Mouse (Mus musculus) CH12.LX (cell line): Measurements from ENCODE around the gene Ptgir. TPM values are rescaled to one million over a fixed set of nuclear protein-coding genes. Genes with fewer than 3 reads are reported as not detected.

ENCODE experiments used
- DNase-seq: peaks from one replicate; pipeline ENCODE4 v3.0.0-alpha.2; 2013; ENCODE audit errors: extremely low read depth
- H3K27ac ChIP-seq: 2 replicates; pipeline ENCODE4 v1.5.1; 2012; ENCODE audit warnings: low read depth, mild to moderate bottlenecking, control low read depth, moderate library complexity; ENCODE audit not compliant: insufficient read depth
- H3K27me3 ChIP-seq: replicated peaks from 2 replicates; pipeline ENCODE3; 2012; ENCODE audit warnings: inconsistent platforms
- H3K36me3 ChIP-seq, 2 experiments: replicated peaks in 1 of 2; 2 replicates each; pipeline versions ENCODE3 to v1.6.1; 2012; ENCODE audit warnings: inconsistent platforms in 1 of 2, low read length in 1 of 2, mild to moderate bottlenecking in 1 of 2, mixed read lengths in 1 of 2, moderate library complexity in 1 of 2; ENCODE audit not compliant: control insufficient read depth in 1 of 2, insufficient read depth in 1 of 2
- H3K4me1 ChIP-seq, 2 experiments: 2 replicates each; pipeline ENCODE4 v1.6.1; 2012; ENCODE audit warnings: inconsistent platforms in 1 of 2, moderate library complexity in 1 of 2; ENCODE audit not compliant: insufficient read depth in 2 of 2, control insufficient read depth in 1 of 2
- H3K4me2 ChIP-seq: 2 replicates; pipeline ENCODE4 v1.6.1; 2012; ENCODE audit warnings: low read depth, mild to moderate bottlenecking, control low read depth; ENCODE audit not compliant: poor library complexity, insufficient read depth, severe bottlenecking
- H3K4me3 ChIP-seq, 3 experiments: fragments of 150-350 bp in 1 of 3; sonication (generic) in 1 of 3; replicated peaks in 1 of 3; 2 replicates each; pipeline versions ENCODE3 to v1.5.1; 2011 to 2012; ENCODE audit warnings: low read depth in 2 of 3, low read length in 2 of 3, mild to moderate bottlenecking in 2 of 3, moderate library complexity in 2 of 3, control low read depth in 1 of 3, improper control_type of control experiment in 1 of 3, inconsistent platforms in 1 of 3, mixed read lengths in 1 of 3; ENCODE audit not compliant: poor library complexity in 1 of 3
- H3K79me2 ChIP-seq: replicated peaks from 2 replicates; pipeline ENCODE4 v1.6.1; 2012; ENCODE audit warnings: mild to moderate bottlenecking, moderate library complexity; ENCODE audit not compliant: control insufficient read depth, poor library complexity, insufficient read depth, severe bottlenecking; ENCODE audit errors: extremely low read depth
- H3K9ac ChIP-seq: 2 replicates; pipeline ENCODE4 v1.6.1; 2012; ENCODE audit warnings: low read depth, mild to moderate bottlenecking, control low read depth, moderate library complexity; ENCODE audit not compliant: insufficient read depth
- H3K9me3 ChIP-seq: replicated peaks from 2 replicates; pipeline ENCODE3; 2012; ENCODE audit warnings: low read length, inconsistent platforms, mixed read lengths
- CTCF ChIP-seq, 2 experiments: IDR thresholded peaks in 1 of 2; conservative IDR thresholded peaks in 1 of 2; 2 replicates each; pipeline ENCODE4 v1.5.1; 2011 to 2012; ENCODE audit warnings: low read depth in 2 of 2, low read length in 2 of 2, improper control_type of control experiment in 1 of 2, inconsistent platforms in 1 of 2, mild to moderate bottlenecking in 1 of 2, moderate library complexity in 1 of 2
- ELF1 ChIP-seq: IDR thresholded peaks from 2 replicates; pipeline ENCODE4 v1.6.1; 2014; ENCODE audit warnings: low read depth, mild to moderate bottlenecking, inconsistent platforms, low read length, improper control_type of control experiment
- EP300 ChIP-seq: IDR thresholded peaks from 2 replicates; pipeline ENCODE4 v1.6.1; 2011; ENCODE audit warnings: low read length, improper control_type of control experiment
- GABPA ChIP-seq: IDR thresholded peaks from 2 replicates; pipeline ENCODE4 v1.6.1; 2012; ENCODE audit warnings: low read depth, low read length, improper control_type of control experiment, inconsistent platforms; ENCODE audit not compliant: insufficient replicate concordance
- MAX ChIP-seq: IDR thresholded peaks from 2 replicates; pipeline ENCODE4 v1.6.1; 2011; ENCODE audit warnings: low read length, improper control_type of control experiment
- MXI1 ChIP-seq: IDR thresholded peaks from 2 replicates; pipeline ENCODE4 v1.6.1; 2011; ENCODE audit warnings: mild to moderate bottlenecking, low read depth, low read length, improper control_type of control experiment
- MYC ChIP-seq: IDR thresholded peaks from 2 replicates; pipeline ENCODE4 v1.6.1; 2011; ENCODE audit warnings: low read depth, mild to moderate bottlenecking, improper control_type of control experiment, low read length
- NELFE ChIP-seq: IDR thresholded peaks from 2 replicates; pipeline ENCODE4 v1.6.1; 2011; ENCODE audit warnings: low read depth, low read length, improper control_type of control experiment
- NRF1 ChIP-seq: IDR thresholded peaks from 2 replicates; pipeline ENCODE4 v1.6.1; 2014; ENCODE audit warnings: low read depth, mild to moderate bottlenecking, inconsistent platforms, low read length, improper control_type of control experiment, moderate library complexity
- POLR2A ChIP-seq: IDR thresholded peaks from 2 replicates; pipeline ENCODE4 v1.6.1; 2011; ENCODE audit warnings: low read depth, mild to moderate bottlenecking, improper control_type of control experiment, low read length
- POLR2AphosphoS2 ChIP-seq: IDR thresholded peaks from 2 replicates; pipeline ENCODE4 v1.6.1; 2011; ENCODE audit warnings: low read depth, low read length, improper control_type of control experiment
- SIN3A ChIP-seq: IDR thresholded peaks from 2 replicates; pipeline ENCODE4 v1.6.1; 2012; ENCODE audit warnings: low read length, improper control_type of control experiment, inconsistent platforms
- UBTF ChIP-seq: IDR thresholded peaks from 2 replicates; pipeline ENCODE4 v1.6.1; 2012; ENCODE audit warnings: low read depth, mild to moderate bottlenecking, inconsistent platforms, low read length, improper control_type of control experiment, moderate library complexity
- ZKSCAN1 ChIP-seq: IDR thresholded peaks from 2 replicates; pipeline ENCODE4 v1.6.1; 2012; ENCODE audit warnings: low read depth, inconsistent platforms, low read length, improper control_type of control experiment, borderline replicate concordance
- ZNF384 ChIP-seq: IDR thresholded peaks from 2 replicates; pipeline ENCODE4 v1.6.1; 2012; ENCODE audit warnings: low read depth, low read length, improper control_type of control experiment, inconsistent platforms
- dilution Hi-C: fragments of 300-500 bp; cut with MboI; formaldehyde crosslinking; loops from 2 replicates; pipeline ENCODE4 v1.14.3; 2020; ENCODE audit warnings: low sequenced_read_pairs; ENCODE audit not compliant: extremely low pct_unique_long_range_greater_than_20kb, extremely low pct_ligation_motif_present
- in situ Hi-C: fragments of 300-500 bp; cut with MboI; formaldehyde crosslinking; loops from 3 replicates; pipeline ENCODE4 v1.14.3; 2019; ENCODE audit warnings: low sequenced_read_pairs, low pct_ligation_motif_present, low pct_unique_long_range_greater_than_20kb, mixed read lengths
- polyA plus RNA-seq: library from polyadenylated mRNA; unstranded; fragments of >175 nt; gene quantifications from 2 replicates; pipeline ENCODE4 v1.2.1, GENCODE M21; 2012; ENCODE audit warnings: low read depth; ENCODE audit not compliant: insufficient read length
- total RNA-seq, 2 experiments: library from RNA; depleted of rRNA; stranded (reverse); fragments of 300-350 nt in 1 of 2; fragments of >200 nt in 1 of 2; gene quantifications; 2 replicates each; pipeline ENCODE4 v1.2.3; 2012 to 2014

The Ptgir gene
- total and polyA plus RNA-seq, 3 experiments, result 3.8 to 31.1 (median 7.0) TPM

DNA sequence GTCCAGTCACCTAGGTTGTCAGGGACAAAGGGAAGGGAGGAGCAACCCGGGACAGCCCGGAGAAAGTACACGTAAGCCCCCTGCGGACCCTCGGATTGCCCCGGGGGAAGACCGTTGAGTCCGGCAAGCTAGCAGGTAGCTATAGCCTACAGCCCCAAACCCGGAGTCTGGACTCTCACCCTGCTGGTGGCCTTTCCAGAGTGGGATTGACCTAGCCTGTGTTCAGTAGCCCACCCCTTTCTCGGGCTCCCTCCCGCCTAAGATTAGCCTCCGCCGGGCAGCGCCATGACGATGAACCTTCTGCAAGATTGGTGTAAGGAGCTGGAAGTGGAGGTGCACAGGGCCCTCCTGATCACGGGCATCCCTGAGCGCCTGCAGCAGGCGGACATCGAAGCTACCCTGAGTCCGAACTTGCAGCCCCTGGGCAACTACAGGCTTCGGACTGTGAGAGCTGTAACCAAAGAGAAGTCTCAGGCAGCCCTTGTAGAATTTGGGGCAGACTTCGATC lies 38.6 kb downstream of the Ptgir start:
- H3K27ac ChIP-seq, result no peak overlapping the region
- in situ Hi-C loops, result no loop called here
- H3K9ac ChIP-seq, result peak overlapping the region; percentile 37; the same call in 1 of the 2 replicates
- no peaks in the 10 kb centered on the region for H3K36me3 ChIP-seq
- DNase-seq, result no peak
- H3K4me3 ChIP-seq, result peak overlapping the region in 1 of 3 experiments; percentile 56
- TF ChIP-seq MXI1 (no peak), POLR2AphosphoS2 (no peak), SIN3A (no peak), MAX (no peak), ELF1 (no peak), ZKSCAN1 (no peak), NELFE (no peak), CTCF (conservative IDR thresholded peaks at IDR 0.05 in 1 of 2, IDR thresholded peaks at IDR 0.05 in 1 of 2; ENCODE audit: low read depth in 2 of 2, low read length in 2 of 2) (no peak), UBTF (no peak), ZNF384 (no peak)
- TF ChIP-seq, all 38 proteins: peak for 0
- Histone ChIP-seq H3K4me2 (0 out of 2 replicates have a peak overlapping the region, but pooled peaks have one; percentile 12), H3K27me3 (peaks cover 47% of the 10 kb centered on the region), H3K4me1 (no peaks in the 10 kb centered on the region), H3K9me3 (peaks cover 14% of the 10 kb centered on the region), H3K79me2 (no peaks in the 10 kb centered on the region)
- dilution Hi-C loops, result no loop called here

DNA sequence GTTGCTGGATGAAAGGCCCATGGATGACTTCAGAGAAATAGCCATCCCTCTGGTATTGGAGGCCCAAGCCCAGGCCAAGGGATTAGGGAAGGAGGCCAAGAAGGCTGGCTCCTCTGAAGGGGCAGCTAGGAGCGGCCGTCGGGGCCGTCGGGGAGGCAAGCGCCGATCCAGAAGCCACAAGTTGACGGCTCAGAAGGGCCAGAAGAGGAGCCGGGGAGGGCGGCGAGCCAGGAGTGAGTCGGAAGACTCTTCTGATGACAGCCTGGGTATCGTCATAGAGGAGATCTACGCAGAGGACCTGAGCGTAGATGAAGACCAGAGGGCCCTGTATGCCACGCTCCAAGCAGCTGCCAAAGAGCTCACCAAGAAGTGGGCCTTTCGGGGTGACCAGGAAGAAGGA lies 39.1 kb downstream of the Ptgir start:
- TF ChIP-seq EP300 (no peak), SIN3A (no peak), GABPA (no peak), NRF1 (no peak), MYC (no peak), POLR2A (no peak)
- in situ Hi-C loops (no loop called here), dilution Hi-C loops (no loop called here)
- H3K4me3 ChIP-seq, result no peak overlapping the region
- no peak for DNase-seq
- H3K27me3 ChIP-seq, result peaks cover 43% of the 10 kb centered on the region
- H3K9ac ChIP-seq, result no peak overlapping the region
- H3K79me2 ChIP-seq, result no peaks in the 10 kb centered on the region
- peaks cover 0 to 3% of the 10 kb centered on the region in 2 experiments; a peak in 1 of 4 replicates for H3K4me1 ChIP-seq
- peaks cover 14% of the 10 kb centered on the region for H3K9me3 ChIP-seq
- H3K36me3 ChIP-seq, result no peaks in the 10 kb centered on the region
- no peak overlapping the region for H3K4me2 ChIP-seq
- no peak overlapping the region for H3K27ac ChIP-seq
